Mouse (Mus musculus) cerebellum, postnatal 14 days (tissue): ENCODE data around the gene Rfx5.
"Not testable (repeated sequence)": the region's sequence is repeated elsewhere in the genome, so short reads cannot be mapped to it uniquely, and the experiment has no call there.

ENCODE experiments used
- DNase-seq, 2 experiments: peaks; one replicate each; pipeline ENCODE4 v3.0.0; 2021; ENCODE audit warnings: mixed read lengths in 2 of 2

The Rfx5 gene

GRCm38 (mm10) chr3:94936147-94936546 is 17.7 kb upstream of the Rfx5 start:
- DNase-seq: not testable (repeated sequence)

- DNase-seq: not testable (repeated sequence)
Observed at GRCm38 (mm10) chr3:94937194-94937593, 16.7 kb upstream of the Rfx5 start.

- DNase-seq: not testable (repeated sequence)
Observed at GRCm38 (mm10) chr3:94940033-94940432, 13.8 kb upstream of the Rfx5 start.

- not testable (repeated sequence) for DNase-seq
Observed at GRCm38 (mm10) chr3:94942211-94942967, 11.5 kb upstream of the Rfx5 start.

GRCm38 (mm10) chr3:94943706-94944105 is 10.2 kb upstream of the Rfx5 start:
- peak in 1 of 2 experiments; percentile 18 for DNase-seq

GRCm38 (mm10) chr3:94948066-94948614 is 5.7 kb upstream of the Rfx5 start:
- DNase-seq: no peak

- no peak for DNase-seq
Observed at GRCm38 (mm10) chr3:94949645-94950044, 4.2 kb upstream of the Rfx5 start.

GRCm38 (mm10) chr3:94952806-94953205 is 1.1 kb upstream of the Rfx5 start:
- DNase-seq: peak; percentile 72 to 83

- DNase-seq: no peak
Observed at GRCm38 (mm10) chr3:94953384-94953763, 501 bp upstream of the Rfx5 start.

GRCm38 (mm10) chr3:94958295-94958694 is 4.4 kb downstream of the Rfx5 start:
- peak in 1 of 2 experiments; percentile 18 for DNase-seq

GRCm38 (mm10) chr3:94959871-94960270 is 6.0 kb downstream of the Rfx5 start:
- DNase-seq: no peak

- DNase-seq: no peak
Observed at GRCm38 (mm10) chr3:94960322-94960721, 6.4 kb downstream of the Rfx5 start.

GRCm38 (mm10) chr3:94964989-94965388 is 11.1 kb downstream of the Rfx5 start:
- DNase-seq: no peak

- DNase-seq: no peak
Observed at GRCm38 (mm10) chr3:94965878-94966277, 12.0 kb downstream of the Rfx5 start.

- DNase-seq: no peak
Observed at GRCm38 (mm10) chr3:94972552-94972951, 18.7 kb downstream of the Rfx5 start.

- no peak for DNase-seq
Observed at GRCm38 (mm10) chr3:94973620-94974019, 19.7 kb downstream of the Rfx5 start.

GRCm38 (mm10) chr3:94974026-94974527 is 20.2 kb downstream of the Rfx5 start:
- no peak for DNase-seq

GRCm38 (mm10) chr3:94974528-94975422 is 20.9 kb downstream of the Rfx5 start, which contains the start of gene Pi4kb:
Pi4kb (plus strand) TSS chr3:94974731.
- DNase-seq: peak; percentile 85 to 88

GRCm38 (mm10) chr3:94984312-94984711 is 30.4 kb downstream of the Rfx5 start:
- no peak for DNase-seq

- no peak for DNase-seq
Observed at GRCm38 (mm10) chr3:94985513-94985912, 31.6 kb downstream of the Rfx5 start.

GRCm38 (mm10) chr3:94987578-94987977 is 33.7 kb downstream of the Rfx5 start:
- DNase-seq: no peak

- no peak for DNase-seq
Observed at GRCm38 (mm10) chr3:94989159-94989761, 35.4 kb downstream of the Rfx5 start.

GRCm38 (mm10) chr3:94996946-94997345 is 43.1 kb downstream of the Rfx5 start:
- DNase-seq: peak; percentile 93 to 98
